Mouse (Mus musculus) E14TG2a.4 (cell line): ENCODE measurements around the gene Piwil1.

Source experiments
- H3K27me3 ChIP-seq: 2 replicates; pipeline ENCODE4 v1.6.1; 2014; ENCODE audit warnings: low read length, control low read depth; ENCODE audit not compliant: insufficient read depth
- H3K36me3 ChIP-seq: 2 replicates; pipeline ENCODE4 v1.6.1; 2014; ENCODE audit warnings: low read length, control low read depth; ENCODE audit not compliant: insufficient read depth
- H3K4me1 ChIP-seq: replicated peaks from 2 replicates; pipeline ENCODE4 v1.6.1; 2014; ENCODE audit warnings: low read depth, low read length, control low read depth
- H3K4me3 ChIP-seq: replicated peaks from 2 replicates; pipeline ENCODE4 v1.5.1; 2014; ENCODE audit warnings: mild to moderate bottlenecking, low read length
- H3K9me3 ChIP-seq: 2 replicates; pipeline ENCODE4 v1.6.1; 2014; ENCODE audit warnings: low read length, control low read depth
- CTCF ChIP-seq: conservative IDR thresholded peaks from 2 replicates; pipeline ENCODE4 v1.5.1; 2014; ENCODE audit warnings: low read length
- NANOG ChIP-seq: IDR thresholded peaks from 2 replicates; pipeline ENCODE4 v1.6.1; 2014; ENCODE audit warnings: borderline replicate concordance, low read length, mixed read lengths
- POU5F1 ChIP-seq: IDR thresholded peaks from 2 replicates; pipeline ENCODE4 v1.6.1; 2014; ENCODE audit warnings: low read length, borderline replicate concordance

Piwil1 gene

GRCm38 (mm10) chr5:128702224-128702623, at the start of gene Piwil1:
Gene Piwil1, plus strand, starts transcription at chr5:128702524.
- Histone ChIP-seq H3K4me3 (no peak within 1 kb of the TSS), H3K27me3 (peaks cover 7% of the 10 kb centered on the region; the same call in 1 of the 2 replicates), H3K36me3 (no peaks in the 10 kb centered on the region), H3K4me1 (peaks cover 46% of the 10 kb centered on the region), H3K9me3 (no peaks in the 10 kb centered on the region; the same call in 1 of the 2 replicates)
- TF ChIP-seq CTCF (no peak), NANOG (no peak), POU5F1 (no peak)

- H3K9me3 ChIP-seq = peaks cover 9% of the 10 kb centered on the region; the same call in 1 of the 2 replicates
- 0 out of 2 replicates have a peak, but pooled peaks cover 4% of the 10 kb centered on the region for H3K4me1 ChIP-seq
- H3K4me3 ChIP-seq = no peak overlapping the region
- no peaks in the 10 kb centered on the region for H3K36me3 ChIP-seq
- TF ChIP-seq NANOG (no peak), CTCF (no peak), POU5F1 (no peak)
- peaks cover 21% of the 10 kb centered on the region for H3K27me3 ChIP-seq
Observed at GRCm38 (mm10) chr5:128656496-128657135, 45.7 kb upstream of the Piwil1 start.

GRCm38 (mm10) chr5:128660101-128660500, 42.2 kb upstream of the Piwil1 start:
- Histone ChIP-seq H3K4me3 (no peak overlapping the region), H3K36me3 (no peaks in the 10 kb centered on the region), H3K27me3 (peaks cover 19% of the 10 kb centered on the region), H3K4me1 (no peaks in the 10 kb centered on the region), H3K9me3 (peaks cover 7% of the 10 kb centered on the region; the same call in 1 of the 2 replicates)
- TF ChIP-seq NANOG (no peak), CTCF (no peak), POU5F1 (no peak)

- TF ChIP-seq CTCF (peak; percentile 39), POU5F1 (no peak), NANOG (no peak)
- Histone ChIP-seq H3K9me3 (peaks cover 4% of the 10 kb centered on the region; the same call in 1 of the 2 replicates), H3K27me3 (peaks cover 13% of the 10 kb centered on the region), H3K4me1 (no peaks in the 10 kb centered on the region), H3K36me3 (no peaks in the 10 kb centered on the region), H3K4me3 (no peak overlapping the region)
Observed at GRCm38 (mm10) chr5:128662881-128663280, 39.4 kb upstream of the Piwil1 start.

GRCm38 (mm10) chr5:128663976-128664375, 38.3 kb upstream of the Piwil1 start:
- peaks cover 4% of the 10 kb centered on the region; the same call in 1 of the 2 replicates for H3K9me3 ChIP-seq
- no peak overlapping the region for H3K4me3 ChIP-seq
- TF ChIP-seq POU5F1 (no peak), CTCF (no peak), NANOG (no peak)
- no peaks in the 10 kb centered on the region for H3K36me3 ChIP-seq
- H3K27me3 ChIP-seq = peaks cover 14% of the 10 kb centered on the region
- H3K4me1 ChIP-seq = no peaks in the 10 kb centered on the region

- TF ChIP-seq CTCF (peak; percentile 54), NANOG (no peak)
- H3K9me3 ChIP-seq = peaks cover 4% of the 10 kb centered on the region; the same call in 1 of the 2 replicates
Observed at GRCm38 (mm10) chr5:128665045-128665444, 37.3 kb upstream of the Piwil1 start.

GRCm38 (mm10) chr5:128667303-128667702, 35.0 kb upstream of the Piwil1 start:
- Histone ChIP-seq H3K36me3 (no peaks in the 10 kb centered on the region), H3K4me1 (no peaks in the 10 kb centered on the region), H3K9me3 (peaks cover 4% of the 10 kb centered on the region; the same call in 1 of the 2 replicates), H3K27me3 (peaks cover 12% of the 10 kb centered on the region; the same call in 1 of the 2 replicates), H3K4me3 (no peak overlapping the region)
- TF ChIP-seq POU5F1 (no peak), NANOG (no peak), CTCF (no peak)

More at GRCm38 (mm10) chr5:128665045-128665444, 37.3 kb upstream of the Piwil1 start:
- Histone ChIP-seq H3K36me3 (no peaks in the 10 kb centered on the region), H3K4me1 (no peaks in the 10 kb centered on the region), H3K4me3 (no peak overlapping the region), H3K27me3 (peaks cover 8% of the 10 kb centered on the region; the same call in 1 of the 2 replicates)

- Histone ChIP-seq H3K36me3 (no peaks in the 10 kb centered on the region), H3K27me3 (0 out of 2 replicates have a peak, but pooled peaks cover 6% of the 10 kb centered on the region), H3K9me3 (peaks cover 3% of the 10 kb centered on the region; the same call in 1 of the 2 replicates), H3K4me3 (no peak overlapping the region), H3K4me1 (peaks cover 3% of the 10 kb centered on the region; the same call in 1 of the 2 replicates)
- TF ChIP-seq POU5F1 = no peak
- no peak for TF ChIP-seq NANOG
- TF ChIP-seq CTCF = no peak
Observed at GRCm38 (mm10) chr5:128674124-128674523, 28.2 kb upstream of the Piwil1 start.

- H3K36me3 ChIP-seq = no peaks in the 10 kb centered on the region
- peaks cover 7% of the 10 kb centered on the region; the same call in 1 of the 2 replicates for H3K9me3 ChIP-seq
- H3K4me1 ChIP-seq = peaks cover 3% of the 10 kb centered on the region; the same call in 1 of the 2 replicates
- 0 out of 2 replicates have a peak, but pooled peaks cover 2% of the 10 kb centered on the region for H3K27me3 ChIP-seq
- no peak overlapping the region for H3K4me3 ChIP-seq
- TF ChIP-seq CTCF (no peak), POU5F1 (no peak), NANOG (no peak)
Observed at GRCm38 (mm10) chr5:128677373-128677772, 25.0 kb upstream of the Piwil1 start.
